Mouse (Mus musculus) cortical plate, adult 2 months (tissue): Measurements from ENCODE around the gene Rgs13.

ENCODE experiments used
- CTCF ChIP-seq: fragments of 200-500 bp; IDR thresholded peaks from 2 replicates; pipeline ENCODE4 v1.5.1; 2011; ENCODE audit warnings: mild to moderate bottlenecking, control low read depth, low read length; ENCODE audit not compliant: insufficient read depth; ENCODE audit errors: extremely low read depth
- POLR2A ChIP-seq: fragments of 200-500 bp; IDR thresholded peaks from 2 replicates; pipeline ENCODE4 v1.6.1; 2011; ENCODE audit warnings: mild to moderate bottlenecking, low read length, control low read depth; ENCODE audit not compliant: insufficient read depth; ENCODE audit errors: extremely low read depth

DNA sequence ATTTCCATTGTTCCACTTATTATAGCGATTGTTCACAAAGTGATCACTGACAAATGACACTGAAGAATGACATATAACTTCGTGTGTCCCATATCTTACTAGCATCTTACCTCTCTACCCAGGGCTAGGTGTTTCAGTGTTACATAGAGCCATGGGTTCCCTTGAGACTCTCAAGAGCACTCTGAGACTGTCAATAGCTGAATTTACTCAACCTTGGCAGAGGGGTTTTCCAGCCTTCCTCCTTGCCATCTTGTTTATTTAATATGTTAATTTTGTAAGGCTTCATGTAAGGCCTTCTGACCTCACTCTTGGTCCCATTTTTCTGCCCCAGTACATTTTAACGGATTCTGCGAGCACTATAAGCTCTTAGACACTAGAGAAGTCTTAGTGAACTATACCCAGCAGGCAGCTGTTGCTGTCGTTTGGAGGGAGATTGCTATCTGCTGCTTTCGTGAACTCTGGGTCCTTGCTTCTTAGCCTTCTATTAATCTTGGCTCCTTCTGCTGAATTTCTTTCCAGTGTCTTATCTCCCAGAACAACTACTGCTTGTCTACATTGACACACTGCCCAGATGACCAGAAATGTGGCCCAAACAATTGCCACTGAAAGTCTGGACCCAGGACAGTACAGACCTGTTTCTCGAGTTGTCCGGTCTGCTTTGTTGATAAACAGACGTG is 1.2 kb upstream of the Rgs13 start:
- TF ChIP-seq POLR2A (no peak), CTCF (no peak)
